Mouse (Mus musculus) forebrain, postnatal 0 days (tissue): Measurements from ENCODE around the gene Gzma. TPM values are rescaled to one million over a fixed set of nuclear protein-coding genes. Genes with fewer than 3 reads are reported as not detected.

ENCODE experiments used
- ATAC-seq: fragments of 200-750 bp; cut with Nextera tagmentation; 2 replicates; pipeline ENCODE4 v1.8.0; 2017; ENCODE audit warnings: mild to moderate bottlenecking, moderate library complexity
- DNase-seq: peaks from one replicate; pipeline ENCODE4 v3.0.0-alpha.2; 2015
- H3K27ac ChIP-seq: fragments of 300-500 bp; sonication (generic); 2 replicates; pipeline ENCODE4 v1.5.1; 2014; ENCODE audit warnings: low read depth, mild to moderate bottlenecking, antibody characterized with exemption, low read length, moderate library complexity, mixed read lengths
- H3K27me3 ChIP-seq: fragments of 300-500 bp; sonication (generic); 2 replicates; pipeline ENCODE4 v1.6.1; 2014; ENCODE audit warnings: mild to moderate bottlenecking, low read length, mixed read lengths; ENCODE audit not compliant: insufficient read depth
- H3K36me3 ChIP-seq: fragments of 300-500 bp; sonication (generic); 2 replicates; pipeline ENCODE4 v1.6.1; 2014; ENCODE audit warnings: mild to moderate bottlenecking, moderate library complexity; ENCODE audit not compliant: insufficient read depth
- H3K4me1 ChIP-seq: fragments of 300-500 bp; sonication (generic); 2 replicates; pipeline ENCODE4 v1.6.1; 2014; ENCODE audit warnings: antibody characterized with exemption; ENCODE audit not compliant: insufficient read depth
- H3K4me2 ChIP-seq: fragments of 300-500 bp; sonication (generic); 2 replicates; pipeline ENCODE4 v1.6.1; 2014; ENCODE audit warnings: low read depth, mild to moderate bottlenecking, moderate library complexity
- H3K4me3 ChIP-seq: fragments of 300-500 bp; sonication (generic); 2 replicates; pipeline ENCODE4 v1.5.1; 2014; ENCODE audit warnings: low read depth, low read length, mixed read lengths
- H3K9ac ChIP-seq: fragments of 300-500 bp; sonication (generic); 2 replicates; pipeline ENCODE4 v1.6.1; 2014; ENCODE audit warnings: mild to moderate bottlenecking
- H3K9me3 ChIP-seq: fragments of 300-500 bp; sonication (generic); 2 replicates; pipeline ENCODE4 v1.6.1; 2016; ENCODE audit warnings: low read length
- CTCF ChIP-seq: sonication (generic); IDR thresholded peaks from 2 replicates; pipeline ENCODE4 v1.5.1; 2016; ENCODE audit warnings: antibody characterized with exemption, control low read depth, low read depth
- WGBS: fragments of 180-500 bp; shearing (Covaris S2); extraction: QIAGEN DNeasy Blood & Tissue Kit; methylation state at CpG from one replicate; pipeline ENCODE4 v1.1.7; 2014; 5-methylcytosine and 5-hydroxymethylcytosine counted together
- polyA plus RNA-seq: library from polyadenylated mRNA; unstranded; fragments of >200 nt; fragmentation: Nextera tagmentation; extraction: Ambion mirVana; gene quantifications from 2 replicates; pipeline ENCODE4 v1.2.1, GENCODE M21; 2015
- total RNA-seq: library from RNA; depleted of rRNA; stranded (reverse); fragments of >200 nt; gene quantifications from 2 replicates; pipeline ENCODE4 v1.2.3, GENCODE M21; 2014; rRNA removed

Gene Gzma
- total and polyA plus RNA-seq, 2 experiments from 2014 or later = 0.18 to 0.62 TPM

DNA sequence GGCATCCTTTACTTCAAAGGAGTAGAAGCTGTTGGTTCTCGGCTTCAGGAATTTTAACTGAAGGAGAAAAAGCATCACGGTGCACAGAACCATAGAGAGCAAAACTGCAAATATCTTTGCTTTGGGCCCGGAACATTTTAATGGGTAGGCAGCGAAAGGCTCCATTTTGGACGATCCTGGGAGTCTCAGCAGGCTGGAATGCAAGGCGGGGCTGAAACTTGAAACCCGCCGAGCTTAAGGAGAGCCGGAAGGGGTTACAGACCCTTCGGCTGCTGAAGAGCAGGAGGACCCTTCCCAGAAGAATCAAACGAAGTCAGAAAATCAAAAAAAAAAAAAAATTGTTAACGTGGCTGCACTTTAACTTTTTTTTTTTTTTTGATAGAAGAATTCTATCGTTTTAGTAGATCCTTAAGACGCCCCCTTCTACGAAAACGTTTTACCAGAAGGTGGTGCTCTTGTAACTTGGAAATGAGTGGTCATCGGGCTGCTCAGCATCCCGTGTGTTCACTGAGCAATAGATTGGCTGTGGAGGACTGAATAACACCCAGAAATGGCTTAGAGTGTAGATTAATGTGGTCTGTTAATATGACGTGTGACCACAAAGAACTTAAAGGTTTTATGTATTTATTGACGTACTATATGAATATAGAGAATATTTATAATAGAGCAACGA, 54.4 kb downstream of the Gzma start, which contains the start of gene Gpx8:
Gene Gpx8 (minus strand): TSS at position 200 of the 673 bp plus-strand sequence.
- H3K27me3 ChIP-seq = no peaks in the 10 kb centered on the region
- H3K9ac ChIP-seq = peak within 1 kb of the TSS; percentile 35
- DNase-seq (peak; percentile 81), ATAC-seq (peak; percentile 90)
- H3K9me3 ChIP-seq = no peaks in the 10 kb centered on the region
- 3% methylated on average over 21 of the region's 21 CpGs for WGBS
- peak; percentile 72 for TF ChIP-seq CTCF
- H3K4me2 ChIP-seq = peak within 1 kb of the TSS; percentile 55
- H3K4me1 ChIP-seq = no peaks in the 10 kb centered on the region; the same call in 1 of the 2 replicates
- no peak within 1 kb of the TSS for H3K27ac ChIP-seq
- peak within 1 kb of the TSS; percentile 38 for H3K4me3 ChIP-seq
- H3K36me3 ChIP-seq = no peaks in the 10 kb centered on the region

DNA sequence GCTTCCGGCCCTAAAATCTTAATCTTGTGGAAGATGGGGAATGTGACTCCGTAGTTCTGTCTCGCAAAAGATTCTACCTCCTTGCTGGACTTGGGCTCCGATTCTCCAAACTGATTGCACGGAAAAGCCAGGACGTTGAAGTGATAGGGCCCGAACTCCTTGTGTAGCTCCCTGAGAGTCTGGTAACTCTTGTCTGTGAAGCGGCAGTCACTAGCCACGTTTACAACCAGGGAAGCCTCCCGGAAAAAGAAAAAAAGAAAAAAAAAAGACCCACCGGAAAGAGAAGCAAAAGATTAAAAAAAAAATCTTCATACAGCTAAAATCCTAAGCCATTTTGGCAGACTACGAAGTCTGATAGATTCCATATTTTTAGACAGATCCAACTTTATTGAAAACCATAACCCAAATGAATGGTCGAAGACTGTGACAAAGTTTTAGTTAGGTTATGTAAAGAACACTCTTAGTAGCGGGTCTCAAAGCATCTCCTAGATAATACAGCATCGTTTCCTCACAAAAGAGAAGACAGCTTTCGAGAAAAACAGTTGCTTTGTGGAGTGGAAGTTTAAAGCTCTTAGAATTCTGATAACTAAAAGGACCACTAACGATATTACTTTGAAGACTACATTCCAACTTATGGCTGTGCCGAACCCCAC, 55.2 kb downstream of the Gzma start:
- Histone ChIP-seq H3K9ac (peak overlapping the region; percentile 35), H3K27me3 (no peaks in the 10 kb centered on the region), H3K4me1 (no peaks in the 10 kb centered on the region; the same call in 1 of the 2 replicates), H3K4me3 (peak overlapping the region; percentile 38), H3K36me3 (no peaks in the 10 kb centered on the region), H3K9me3 (no peaks in the 10 kb centered on the region), H3K4me2 (peak overlapping the region; percentile 55), H3K27ac (no peak overlapping the region)
- no peak for DNase-seq
- ATAC-seq = no peak
- TF ChIP-seq CTCF = no peak
- WGBS = 16% methylated on average over 18 of the region's 18 CpGs

DNA sequence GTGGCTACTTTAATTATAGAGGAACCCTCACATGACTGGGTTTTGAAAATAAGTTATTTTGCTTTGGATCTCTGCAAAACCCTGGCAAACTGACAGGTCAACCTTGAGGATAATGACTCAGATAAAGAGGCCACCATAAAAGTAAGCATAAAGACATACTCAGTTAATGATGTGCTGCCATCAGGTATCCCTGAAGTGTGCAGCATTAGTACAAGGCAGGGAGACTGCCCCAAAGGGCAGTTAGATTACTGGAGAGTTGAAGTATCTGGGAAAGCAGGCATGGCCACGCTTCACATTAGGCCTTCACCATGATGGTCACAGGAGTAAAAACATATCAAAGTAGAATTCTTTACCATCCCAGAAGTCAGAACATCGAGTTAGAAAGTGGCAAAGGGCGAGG, 55.9 kb downstream of the Gzma start:
- 0 out of 2 replicates have a peak overlapping the region, but pooled peaks have one; percentile 38 for H3K4me3 ChIP-seq
- TF ChIP-seq CTCF = no peak
- 70% methylated on average over 3 of the region's 3 CpGs for WGBS

More for the DNA sequence above, 55.9 kb downstream of the Gzma start:
- DNase-seq (no peak), ATAC-seq (no peak)
- H3K27ac ChIP-seq = no peak overlapping the region
- H3K9me3 ChIP-seq = no peaks in the 10 kb centered on the region
- H3K4me2 ChIP-seq = peak overlapping the region; percentile 55; the same call in 1 of the 2 replicates
- no peaks in the 10 kb centered on the region for H3K36me3 ChIP-seq
- no peak overlapping the region for H3K9ac ChIP-seq
- no peaks in the 10 kb centered on the region; the same call in 1 of the 2 replicates for H3K4me1 ChIP-seq
- H3K27me3 ChIP-seq = no peaks in the 10 kb centered on the region

Other genes starting within 250 kb of the Gzma start
- 40.4 and 41.8 TPM in 2 replicates for gene Mtrex, start 173.6 kb downstream of the Gzma start, total RNA-seq
- gene Mtrex, start 173.6 kb downstream of the Gzma start, polyA plus RNA-seq = 36.5 and 39.9 TPM in 2 replicates
- gene Dhx29, start 173.5 kb downstream of the Gzma start, total RNA-seq = 24.9 and 33.6 TPM in 2 replicates
- gene Dhx29, start 173.5 kb downstream of the Gzma start, polyA plus RNA-seq = 19.3 and 25.5 TPM in 2 replicates
- gene Ccno, start 113.2 kb downstream of the Gzma start, total RNA-seq = 3.0 and 6.8 TPM in 2 replicates
- gene Ccno, start 113.2 kb downstream of the Gzma start, polyA plus RNA-seq = 2.6 and 3.3 TPM in 2 replicates
- 0.85 and 1.8 TPM in 2 replicates for gene Mcidas, start 107.1 kb downstream of the Gzma start, total RNA-seq
- gene Mcidas, start 107.1 kb downstream of the Gzma start, polyA plus RNA-seq = 0.75 and 1.9 TPM in 2 replicates
- gene Cdc20b, start 65.9 kb downstream of the Gzma start, total RNA-seq = 1.0 and 1.8 TPM in 2 replicates
- 0.31 and 0.97 TPM in 2 replicates for gene Cdc20b, start 65.9 kb downstream of the Gzma start, polyA plus RNA-seq
- gene Gpx8, start 54.6 kb downstream of the Gzma start, total RNA-seq = 27.3 and 28.3 TPM in 2 replicates
- 41.7 and 47.6 TPM in 2 replicates for gene Gpx8, start 54.6 kb downstream of the Gzma start, polyA plus RNA-seq
- 0.31 and 1.5 TPM in 2 replicates for gene Esm1, start 108.7 kb upstream of the Gzma start, total RNA-seq
- 0.88 and 1.4 TPM in 2 replicates for gene Esm1, start 108.7 kb upstream of the Gzma start, polyA plus RNA-seq
- not detected in 2 replicates for gene Gzmk, start 124.9 kb upstream of the Gzma start, total RNA-seq
- gene Gzmk, start 124.9 kb upstream of the Gzma start, polyA plus RNA-seq = not detected in 2 replicates
- 1.2 and 1.5 TPM in 2 replicates for gene BC067074, start 192.2 kb upstream of the Gzma start, total RNA-seq
- gene BC067074, start 192.2 kb upstream of the Gzma start, polyA plus RNA-seq = 0.40 and 0.56 TPM in 2 replicates